Mouse (Mus musculus): ENCODE results near the gene Tango2.

Tango2 gene

DNA sequence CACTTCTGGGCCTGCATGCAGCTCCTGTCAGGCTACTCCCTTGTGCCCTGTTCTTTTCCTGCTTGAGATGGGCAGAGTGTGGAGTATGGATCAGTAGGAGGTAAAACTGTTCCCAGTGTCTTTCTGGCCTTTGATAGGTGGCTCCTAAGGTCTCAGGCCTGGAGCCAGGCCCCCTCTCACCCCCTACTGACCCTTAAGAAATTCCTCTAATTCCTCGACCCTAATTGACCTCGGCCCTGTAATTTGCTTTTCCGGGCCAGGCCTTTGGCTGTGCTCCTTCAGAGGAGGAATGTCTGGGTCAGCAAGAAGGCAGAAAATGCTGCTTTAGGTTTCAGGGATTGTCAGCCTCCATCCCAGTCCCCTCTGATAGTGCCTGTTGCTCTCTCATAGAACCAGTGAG is 35.9 kb upstream of the Tango2 start:
- in situ Hi-C loops (cut with MboI; ENCODE audit: unreplicated experiment in 2 of 2), result no loop called here

GRCm38 (mm10) chr16:18383045-18383726 is 35.3 kb upstream of the Tango2 start:
- in situ Hi-C loops (cut with MboI; ENCODE audit: unreplicated experiment in 2 of 2), result no loop called here

DNA sequence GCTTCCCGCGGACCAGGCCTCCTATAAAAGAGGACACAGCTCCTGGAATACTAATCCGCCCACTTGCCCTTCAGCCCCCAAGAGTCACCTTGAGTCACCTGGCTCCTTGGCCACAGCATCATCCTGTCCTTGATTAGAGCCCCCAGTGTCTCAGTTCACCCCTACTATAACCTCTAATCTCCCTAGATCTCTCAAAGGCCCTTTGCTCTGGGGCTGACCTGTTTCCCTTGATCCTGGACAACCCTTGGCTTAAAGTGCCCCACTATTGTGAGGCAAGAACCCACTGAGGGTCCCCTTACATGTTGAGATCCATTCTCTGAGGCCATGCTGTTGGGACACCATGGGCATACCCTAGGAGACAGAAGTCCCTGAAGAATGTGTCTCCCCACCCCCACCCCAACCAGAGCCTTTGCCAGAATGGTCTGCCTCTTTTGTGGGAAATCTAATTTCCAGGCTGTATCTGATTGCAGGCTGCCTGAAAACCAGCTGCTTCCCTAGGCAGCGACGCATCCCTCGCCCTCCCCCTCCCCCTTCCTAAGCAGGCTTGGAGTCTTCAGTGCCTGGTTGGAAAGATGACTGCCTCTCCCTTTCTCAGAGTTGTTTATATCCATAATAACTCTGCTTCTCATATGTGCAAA is 33.8 kb upstream of the Tango2 start:
- in situ Hi-C loops (cut with MboI; ENCODE audit: unreplicated experiment in 2 of 2), result no loop called here

GRCm38 (mm10) chr16:18380495-18381063 is 32.7 kb upstream of the Tango2 start:
- in situ Hi-C loops (cut with MboI; ENCODE audit: unreplicated experiment in 2 of 2), result no loop called here

DNA sequence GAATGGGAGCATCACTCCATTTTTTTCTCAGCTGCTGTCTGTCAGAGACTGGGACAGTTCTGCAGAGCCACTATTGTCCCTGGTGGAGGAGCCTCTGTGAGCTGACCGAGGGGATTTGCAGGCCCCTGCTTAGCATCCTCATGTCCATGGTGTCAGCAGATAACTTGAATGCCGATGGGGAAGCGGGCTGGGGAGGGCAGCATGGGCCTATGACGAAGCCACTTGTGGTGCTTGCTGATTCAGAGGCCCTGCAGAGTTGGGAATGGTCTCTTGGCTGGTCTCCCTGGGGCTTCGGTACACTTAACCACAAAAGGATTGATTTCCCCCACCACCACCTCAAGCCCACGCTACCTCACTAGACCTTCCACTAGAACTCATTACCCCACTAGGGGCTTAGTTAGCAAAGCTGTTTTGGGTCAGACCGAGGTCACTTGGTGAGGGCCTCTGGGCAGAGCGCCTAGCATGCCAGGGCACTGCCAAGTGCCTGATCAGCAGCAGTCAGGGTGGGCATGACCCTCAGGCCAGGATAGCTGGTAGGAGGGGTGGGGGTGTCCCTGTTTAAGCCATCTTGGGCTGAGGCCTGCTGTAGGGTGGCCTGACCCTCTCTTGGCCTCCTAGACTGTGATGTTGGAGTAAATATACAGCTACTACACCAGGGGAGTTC is 31.6 kb upstream of the Tango2 start:
- in situ Hi-C loops (cut with MboI; ENCODE audit: unreplicated experiment in 2 of 2), result no loop called here

DNA sequence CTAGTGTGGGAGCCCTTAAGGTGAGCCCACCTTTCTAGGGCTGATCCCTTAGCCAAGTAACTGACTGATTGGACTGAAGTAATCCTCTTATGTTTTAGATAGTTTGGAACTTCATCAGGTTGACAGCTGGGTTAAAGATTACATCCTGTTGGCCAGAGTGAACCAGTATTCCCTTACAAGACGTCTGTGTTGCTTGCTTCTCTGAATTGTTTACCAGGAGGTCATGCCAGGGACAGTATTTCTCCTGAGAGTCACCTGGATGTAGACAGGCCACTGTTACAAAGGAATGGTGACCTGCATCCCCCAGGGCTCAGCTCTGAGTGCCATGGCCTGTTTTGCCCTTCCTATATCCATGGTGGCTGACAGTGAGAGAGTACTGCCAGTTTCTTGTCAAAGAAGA is 30.6 kb upstream of the Tango2 start:
- in situ Hi-C loops (cut with MboI; ENCODE audit: unreplicated experiment in 2 of 2), result no loop called here

- in situ Hi-C loops (cut with MboI; ENCODE audit: unreplicated experiment in 2 of 2), result no loop called here
Measured at GRCm38 (mm10) chr16:18377203-18377602, 29.3 kb upstream of the Tango2 start.

GRCm38 (mm10) chr16:18376297-18376954 is 28.5 kb upstream of the Tango2 start:
- in situ Hi-C loops (cut with MboI; ENCODE audit: unreplicated experiment in 2 of 2), result no loop called here

GRCm38 (mm10) chr16:18373632-18374031 is 25.7 kb upstream of the Tango2 start:
- in situ Hi-C loops (cut with MboI; ENCODE audit: unreplicated experiment in 2 of 2), result no loop called here

GRCm38 (mm10) chr16:18370197-18370596 is 22.3 kb upstream of the Tango2 start:
- in situ Hi-C loops (cut with MboI; ENCODE audit: unreplicated experiment in 2 of 2), result no loop called here

DNA sequence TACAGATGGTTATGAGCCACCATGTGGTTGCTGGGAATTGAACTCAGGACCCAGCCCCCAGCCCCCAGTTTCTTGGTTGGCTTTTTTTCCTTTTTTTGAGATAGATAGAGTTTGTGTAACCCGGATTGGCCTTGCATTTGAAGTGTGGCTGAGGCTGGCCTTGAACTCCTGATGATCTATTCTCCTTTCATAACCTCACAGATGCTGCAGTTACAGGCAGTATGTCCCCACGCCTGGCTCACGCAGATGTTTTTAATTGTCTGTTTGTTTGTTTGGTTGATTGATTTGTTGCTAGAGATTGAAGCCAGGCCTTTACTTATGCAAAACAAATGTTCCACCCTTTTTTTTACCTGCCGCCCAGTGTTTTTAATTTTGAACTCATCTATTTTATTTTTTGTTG is 18.9 kb upstream of the Tango2 start:
- in situ Hi-C loops (cut with MboI; ENCODE audit: unreplicated experiment in 2 of 2), result no loop called here

DNA sequence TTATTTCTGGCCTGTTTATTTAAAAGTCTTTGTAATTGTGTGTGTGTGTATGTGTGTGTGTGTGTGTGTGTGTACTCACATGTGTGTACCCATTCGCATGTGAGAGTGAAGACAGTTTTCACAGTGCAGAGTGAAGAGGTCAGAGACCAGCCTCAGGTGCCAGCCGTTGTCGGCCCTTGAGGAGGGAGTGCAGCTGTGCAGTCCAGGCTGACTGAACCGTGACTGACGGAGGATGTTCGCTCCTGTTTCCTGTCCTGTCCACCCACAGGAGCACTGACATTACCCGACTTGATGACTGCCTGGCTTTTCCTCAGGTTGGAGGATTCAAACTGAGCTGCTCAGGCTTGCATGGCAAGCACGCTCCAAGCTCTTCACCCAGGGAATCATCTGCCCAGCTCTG is 15.0 kb upstream of the Tango2 start:
- in situ Hi-C loops (cut with MboI; ENCODE audit: unreplicated experiment in 2 of 2), result no loop called here

- in situ Hi-C loops (cut with MboI; ENCODE audit: unreplicated experiment in 2 of 2), result no loop called here
Measured at GRCm38 (mm10) chr16:18360151-18360805, 12.4 kb upstream of the Tango2 start.

DNA sequence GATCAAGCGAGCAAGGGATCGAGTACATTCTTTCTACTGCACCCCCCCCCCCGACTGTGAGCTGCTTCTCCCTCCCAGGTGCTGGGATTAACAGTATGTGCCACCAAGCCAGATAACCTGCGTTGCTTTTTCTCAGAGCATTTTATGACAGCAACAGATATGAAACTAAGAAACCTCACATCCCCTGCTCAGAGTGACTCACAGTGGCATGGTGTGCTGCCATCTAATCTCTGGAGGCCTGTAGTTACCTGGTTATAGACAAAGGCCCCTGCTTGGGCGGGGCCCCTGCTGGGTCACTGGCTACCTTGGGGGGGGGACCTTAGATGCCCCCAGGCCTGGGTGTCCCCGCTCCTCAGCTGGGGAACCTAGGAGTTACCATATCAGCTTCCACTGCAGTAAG is 10.1 kb upstream of the Tango2 start:
- in situ Hi-C loops (cut with MboI; ENCODE audit: unreplicated experiment in 2 of 2), result loop anchor here in 1 of 2 experiments (10.0 kb wide), 1 partner anchor 47 kb away; no protein-coding TSS in a partner anchor

DNA sequence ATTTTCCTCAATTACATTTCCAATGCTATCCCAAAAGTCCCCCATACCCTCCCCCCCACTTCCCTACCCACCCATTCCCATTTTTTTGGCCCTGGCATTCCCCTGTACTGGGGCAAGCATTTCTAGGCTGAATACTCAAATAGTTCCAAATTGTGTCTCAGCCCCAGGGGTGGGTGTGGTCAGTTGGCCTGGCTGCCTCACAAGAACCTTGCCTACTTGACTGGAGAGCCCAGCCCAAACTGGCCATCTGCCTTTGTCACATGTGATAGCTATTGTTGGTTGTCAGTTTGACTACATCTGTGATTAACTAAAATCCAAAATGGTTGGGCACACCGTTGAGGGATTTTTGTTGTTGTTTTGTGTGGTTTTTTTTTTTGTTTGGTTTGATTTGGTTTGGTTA is 9.1 kb upstream of the Tango2 start:
- in situ Hi-C loops (cut with MboI; ENCODE audit: unreplicated experiment in 2 of 2), result loop anchor here in 1 of 2 experiments (10.0 kb wide), 1 partner anchor 48 kb away; no protein-coding TSS in a partner anchor

DNA sequence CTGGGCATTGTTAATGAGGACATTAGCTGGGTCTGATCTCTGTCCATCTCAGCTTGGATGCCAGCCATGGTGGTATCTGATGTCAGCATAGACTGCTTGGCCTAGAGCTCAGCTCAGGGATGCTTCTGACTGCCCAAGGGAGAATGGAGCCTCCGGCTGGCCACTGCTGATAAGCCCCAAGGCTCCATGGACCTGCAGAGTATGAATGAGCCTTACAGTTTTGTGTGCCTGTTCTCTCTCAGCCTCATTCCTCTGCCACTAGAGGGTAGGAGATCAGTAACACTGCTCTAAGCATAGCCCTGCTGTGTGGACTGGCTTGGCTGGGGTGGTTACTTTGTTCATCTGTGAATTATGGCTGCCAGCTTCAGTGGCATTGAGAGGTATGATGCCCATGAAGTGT is 5.2 kb upstream of the Tango2 start:
- in situ Hi-C loops (cut with MboI; ENCODE audit: unreplicated experiment in 2 of 2), result loop anchor here (5.0 to 10.0 kb wide), 2 partner anchors 52 to 259 kb away; no protein-coding TSS in a partner anchor

- in situ Hi-C loops (cut with MboI; ENCODE audit: unreplicated experiment in 2 of 2), result loop anchor here (5.0 to 10.0 kb wide), 2 partner anchors 53 to 261 kb away; no protein-coding TSS in a partner anchor
Measured at GRCm38 (mm10) chr16:18351313-18352055, 3.6 kb upstream of the Tango2 start.

GRCm38 (mm10) chr16:18349761-18350325 is 1.9 kb upstream of the Tango2 start:
- in situ Hi-C loops (cut with MboI; ENCODE audit: unreplicated experiment in 2 of 2), result loop anchor here (5.0 to 10.0 kb wide), 2 partner anchors 55 to 262 kb away; no protein-coding TSS in a partner anchor

DNA sequence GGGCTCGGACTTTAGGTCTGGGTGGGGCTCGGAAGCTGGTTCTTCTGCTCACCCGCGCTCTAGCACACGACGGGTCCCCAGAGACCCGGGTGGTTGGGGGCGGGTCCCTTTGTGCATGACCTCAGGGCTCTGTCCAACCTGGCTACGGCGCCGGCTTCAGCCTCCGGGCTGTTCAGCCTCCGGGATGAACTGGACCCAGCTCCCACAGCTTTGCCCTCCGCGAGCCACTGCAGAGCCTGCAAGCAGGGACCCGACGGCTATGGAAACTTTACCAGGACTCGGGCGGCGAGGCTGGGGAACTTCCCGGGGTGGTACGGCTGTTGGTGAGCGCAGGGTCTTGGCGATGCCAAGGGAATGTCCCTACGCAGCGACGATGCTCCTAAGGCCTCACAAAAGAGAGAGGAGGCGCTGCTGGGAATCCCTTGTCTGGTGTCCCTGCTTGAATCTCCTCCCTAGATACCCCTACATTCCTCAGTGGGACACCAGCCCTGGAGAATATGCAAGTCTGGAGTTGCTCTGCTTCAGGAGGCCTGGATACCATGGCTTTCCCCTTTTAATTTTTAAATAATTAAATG is 785 bp upstream of the Tango2 start:
- in situ Hi-C loops (cut with MboI; ENCODE audit: unreplicated experiment in 2 of 2), result no loop called here

All from v-Abl transformed pro-B cells (cell line).